Mouse (Mus musculus) midbrain, embryonic 15.5 days (tissue): Measurements from ENCODE around the gene Sap30l. TPM values are rescaled to one million over a fixed set of nuclear protein-coding genes. Genes with fewer than 3 reads are reported as not detected.

Source experiments
- ATAC-seq: fragments of 200-750 bp; cut with Nextera tagmentation; replicated peaks from 2 replicates; pipeline ENCODE4 v1.8.0; 2017; ENCODE audit warnings: moderate TSS enrichment
- H3K27ac ChIP-seq: fragments of 300-500 bp; sonication (generic); 2 replicates; pipeline ENCODE4 v1.5.1; 2015; ENCODE audit warnings: mild to moderate bottlenecking, inconsistent platforms
- H3K27me3 ChIP-seq: fragments of 300-500 bp; sonication (generic); replicated peaks from 2 replicates; pipeline ENCODE4 v1.6.1; 2015; ENCODE audit warnings: inconsistent platforms
- H3K36me3 ChIP-seq: fragments of 300-500 bp; sonication (generic); replicated peaks from 2 replicates; pipeline ENCODE4 v1.6.1; 2015; ENCODE audit warnings: inconsistent platforms
- H3K4me1 ChIP-seq: fragments of 300-500 bp; sonication (generic); 2 replicates; pipeline ENCODE4 v1.6.1; 2015; ENCODE audit warnings: inconsistent platforms
- H3K4me2 ChIP-seq: fragments of 300-500 bp; sonication (generic); 2 replicates; pipeline ENCODE4 v1.6.1; 2015; ENCODE audit warnings: inconsistent platforms, mild to moderate bottlenecking, moderate library complexity
- H3K4me3 ChIP-seq: fragments of 300-500 bp; sonication (generic); 2 replicates; pipeline ENCODE4 v1.5.1; 2015; ENCODE audit warnings: mild to moderate bottlenecking, inconsistent platforms
- H3K9ac ChIP-seq: fragments of 300-500 bp; sonication (generic); 2 replicates; pipeline ENCODE4 v1.6.1; 2015; ENCODE audit warnings: mild to moderate bottlenecking, inconsistent platforms
- H3K9me3 ChIP-seq: fragments of 300-500 bp; sonication (generic); 2 replicates; pipeline ENCODE4 v1.6.1; 2016; ENCODE audit warnings: inconsistent platforms
- WGBS: fragments of 180-500 bp; shearing (Covaris S2); methylation state at CpG from one replicate; pipeline ENCODE4 v1.1.7; 2015; ENCODE audit warnings: mixed read lengths; 5-methylcytosine and 5-hydroxymethylcytosine counted together
- polyA plus RNA-seq: library from polyadenylated mRNA; unstranded; fragments of >200 nt; fragmentation: Nextera tagmentation; extraction: Ambion mirVana; gene quantifications from 2 replicates; pipeline ENCODE4 v1.2.1, GENCODE M21; 2015

Gene Sap30l
- polyA plus RNA-seq = 9.3 and 11.6 TPM in 2 replicates

DNA sequence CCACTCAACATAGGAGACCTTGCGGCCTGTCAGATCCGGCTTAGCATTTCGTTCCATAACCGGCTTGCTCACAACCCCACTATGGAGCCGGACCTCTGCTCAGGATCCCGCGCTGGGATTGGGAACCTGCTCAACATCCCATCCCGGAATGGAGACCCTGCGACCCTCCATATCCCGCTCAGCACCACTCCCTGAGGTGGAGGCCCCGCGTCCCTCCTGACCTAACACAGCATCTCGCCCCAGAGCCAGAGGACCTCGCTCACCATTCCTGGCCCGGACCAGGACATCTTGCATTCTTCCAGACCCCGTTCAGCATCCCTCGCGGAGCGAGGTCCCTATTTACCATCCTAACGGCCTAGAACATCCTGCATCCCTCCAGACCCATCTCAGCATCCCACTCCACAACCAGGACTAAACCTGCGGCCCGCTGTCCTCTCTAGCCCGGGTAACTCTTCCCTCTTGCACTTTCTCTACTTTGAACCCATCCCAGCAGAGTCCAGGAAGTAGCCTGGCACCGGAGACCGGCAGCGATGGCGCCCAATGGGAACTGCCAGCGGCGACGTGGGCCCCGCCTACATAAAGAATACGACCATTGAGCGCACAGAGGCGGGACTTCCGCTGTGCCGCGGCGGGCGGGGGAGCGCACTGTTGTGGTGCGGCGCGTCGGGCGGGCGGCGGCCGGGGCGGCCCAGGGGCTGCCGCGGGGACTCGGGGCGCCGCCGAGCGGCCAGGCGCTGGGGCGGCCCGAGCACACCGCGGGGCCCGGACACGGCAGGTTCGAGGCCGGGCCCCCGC lies at the start of gene Sap30l:
TSS of gene Sap30l (plus strand) at position 667 of the 795 bp plus-strand sequence.
- Histone ChIP-seq H3K4me1 (peaks cover 24% of the 10 kb centered on the region), H3K36me3 (no peaks in the 10 kb centered on the region), H3K4me2 (peak within 1 kb of the TSS; percentile 97), H3K9me3 (no peaks in the 10 kb centered on the region), H3K4me3 (peak within 1 kb of the TSS; percentile 93), H3K27ac (peak within 1 kb of the TSS; percentile 62), H3K9ac (peak within 1 kb of the TSS; percentile 81), H3K27me3 (no peaks in the 10 kb centered on the region)
- WGBS = under 1% methylated on average over 63 of the region's 66 CpGs
- ATAC-seq = peak; percentile 98

DNA sequence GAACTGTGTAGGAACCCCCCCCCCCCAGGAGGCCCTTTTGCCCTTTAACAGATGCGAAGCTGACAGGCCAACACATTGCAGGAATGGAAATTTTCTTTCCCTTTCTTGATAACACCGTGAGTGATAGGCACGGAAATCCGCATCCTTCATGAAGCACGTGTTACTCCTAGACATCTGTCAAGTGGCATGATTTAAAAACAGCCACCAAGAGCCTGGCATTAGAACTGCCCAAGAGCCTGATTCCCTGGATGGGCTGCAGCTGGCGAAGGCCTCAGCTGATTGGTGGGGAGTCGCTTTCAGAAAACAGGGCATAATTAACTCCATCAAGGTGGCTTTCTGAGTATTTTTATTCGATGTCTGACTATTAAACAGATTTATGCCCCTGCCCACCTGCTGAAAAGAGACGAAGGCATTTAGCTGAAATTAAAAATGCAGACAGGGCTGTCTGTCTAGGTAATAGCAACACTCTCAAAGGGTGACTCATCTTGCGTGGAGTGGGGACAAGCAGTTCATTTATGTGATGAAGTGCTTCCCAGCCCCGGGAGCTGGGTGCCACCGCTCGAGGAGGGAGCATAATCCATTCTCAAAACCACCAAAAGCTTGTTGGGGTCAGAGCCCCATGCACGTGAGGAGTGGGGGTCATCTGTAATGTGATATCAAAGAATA lies 47.8 kb upstream of the Sap30l start:
- H3K27me3 ChIP-seq = no peaks in the 10 kb centered on the region
- H3K4me3 ChIP-seq = no peak overlapping the region
- no peak overlapping the region for H3K27ac ChIP-seq
- WGBS = 52% methylated on average over 14 of the region's 14 CpGs
- H3K36me3 ChIP-seq = no peaks in the 10 kb centered on the region
- peak; percentile 41; the same call in 1 of the 2 replicates for ATAC-seq
- H3K9ac ChIP-seq = no peak overlapping the region
- no peak overlapping the region for H3K4me2 ChIP-seq
- 0 out of 2 replicates have a peak, but pooled peaks cover 10% of the 10 kb centered on the region for H3K4me1 ChIP-seq
- H3K9me3 ChIP-seq = no peaks in the 10 kb centered on the region

DNA sequence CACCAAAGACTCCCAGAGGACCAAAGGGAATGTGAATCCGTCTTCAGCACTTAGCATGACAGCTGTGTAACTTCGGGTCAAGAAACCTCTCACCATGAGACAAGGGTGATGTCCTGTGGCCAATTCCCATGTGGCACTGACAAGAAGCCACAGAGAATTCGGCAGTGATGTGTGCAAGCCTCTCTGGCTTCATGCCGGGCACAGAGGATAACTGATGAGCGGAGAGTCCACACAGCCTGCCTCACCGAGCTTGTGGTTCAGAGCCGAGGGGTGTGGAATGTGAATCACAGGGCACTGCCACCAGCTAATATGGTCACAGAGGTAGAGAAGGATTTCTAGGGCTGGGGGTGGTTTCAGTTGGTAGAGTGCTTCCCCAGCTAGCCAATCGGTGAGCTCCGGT lies 42.8 kb upstream of the Sap30l start:
- Histone ChIP-seq H3K36me3 (no peaks in the 10 kb centered on the region), H3K27me3 (no peaks in the 10 kb centered on the region), H3K27ac (no peak overlapping the region), H3K4me2 (no peak overlapping the region), H3K4me3 (no peak overlapping the region), H3K4me1 (peaks cover 12% of the 10 kb centered on the region), H3K9me3 (no peaks in the 10 kb centered on the region), H3K9ac (no peak overlapping the region)
- WGBS = 71% methylated on average over 9 of the region's 9 CpGs
- ATAC-seq = no peak

DNA sequence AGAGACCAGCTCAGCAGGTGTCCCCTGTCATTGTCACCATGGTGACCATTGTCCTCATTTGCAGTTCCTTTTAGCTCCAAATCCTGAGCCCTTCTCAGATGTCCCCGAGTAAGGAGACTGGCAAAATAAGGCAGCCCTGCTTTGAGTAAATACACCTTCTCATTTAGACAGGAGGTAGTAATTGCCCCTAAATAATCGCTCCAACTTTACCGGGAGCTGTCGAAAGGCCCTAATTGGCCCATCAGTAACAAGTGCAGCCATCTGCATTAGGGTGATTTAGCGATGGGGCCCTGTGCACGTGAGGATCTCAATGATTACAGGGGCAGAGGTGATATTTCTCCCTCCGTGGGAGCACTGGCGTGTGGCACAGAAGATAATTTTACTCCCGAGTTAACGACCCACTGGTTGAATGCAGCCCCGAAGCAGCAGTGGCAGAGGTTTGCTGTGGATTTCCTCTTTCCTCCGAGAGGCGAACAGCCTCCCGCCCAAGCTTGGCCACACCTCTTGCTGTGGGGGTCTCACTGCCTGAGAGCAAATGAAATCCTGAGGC lies 40.9 kb upstream of the Sap30l start:
- WGBS = 11% methylated on average over 14 of the region's 14 CpGs
- no peak overlapping the region for H3K4me3 ChIP-seq
- H3K9me3 ChIP-seq = no peaks in the 10 kb centered on the region
- H3K27me3 ChIP-seq = no peaks in the 10 kb centered on the region
- ATAC-seq = peak; percentile 62
- H3K27ac ChIP-seq = 0 out of 2 replicates have a peak overlapping the region, but pooled peaks have one; percentile 51
- no peaks in the 10 kb centered on the region for H3K36me3 ChIP-seq
- H3K4me2 ChIP-seq = peak overlapping the region; percentile 24
- H3K9ac ChIP-seq = no peak overlapping the region
- H3K4me1 ChIP-seq = peaks cover 8% of the 10 kb centered on the region

DNA sequence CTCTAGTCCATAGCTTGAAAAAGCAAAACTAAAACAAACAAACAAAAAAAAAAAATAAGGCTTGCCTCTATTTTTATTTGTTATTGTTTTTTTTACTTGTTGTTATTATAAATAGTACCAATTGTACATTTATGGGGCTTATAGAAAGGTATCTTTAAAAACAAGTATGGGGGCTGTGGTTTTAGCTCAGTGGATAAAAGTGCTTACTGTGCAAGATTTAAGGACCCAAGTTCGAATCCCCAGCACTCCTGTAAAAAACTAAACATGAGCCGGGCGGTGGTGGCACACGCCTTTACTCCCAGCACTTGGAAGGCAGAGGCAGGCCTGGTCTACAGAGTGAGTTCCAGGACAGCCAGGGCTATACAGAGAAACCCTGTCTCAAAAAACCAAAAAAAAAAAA lies 40.1 kb upstream of the Sap30l start:
- Histone ChIP-seq H3K9me3 (no peaks in the 10 kb centered on the region), H3K4me2 (no peak overlapping the region), H3K36me3 (no peaks in the 10 kb centered on the region), H3K27ac (no peak overlapping the region), H3K9ac (no peak overlapping the region), H3K27me3 (no peaks in the 10 kb centered on the region), H3K4me1 (peaks cover 8% of the 10 kb centered on the region), H3K4me3 (no peak overlapping the region)
- WGBS = 96% methylated on average over 4 of the region's 4 CpGs
- no peak for ATAC-seq

DNA sequence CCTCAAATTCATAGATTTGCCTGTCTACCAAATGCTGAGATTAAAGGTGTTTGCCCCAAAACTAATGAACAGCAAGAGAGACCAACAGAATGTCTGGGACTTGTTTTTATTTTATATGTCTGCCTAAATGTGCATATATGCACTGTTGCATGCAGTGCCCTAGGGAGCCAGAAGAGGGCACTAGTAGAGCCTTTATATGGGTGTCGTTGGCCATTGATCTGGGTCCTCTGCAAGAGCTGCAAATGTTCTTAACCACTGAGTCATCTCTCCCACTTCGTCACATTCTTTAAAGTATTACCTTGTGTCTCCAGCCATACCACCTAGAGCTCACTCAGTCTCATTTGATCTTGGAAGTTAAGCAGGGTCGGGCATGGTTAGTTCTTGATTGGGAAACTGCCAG lies 37.3 kb upstream of the Sap30l start:
- no peak for ATAC-seq
- WGBS = 86% methylated on average over 3 of the region's 3 CpGs
- no peaks in the 10 kb centered on the region for H3K27me3 ChIP-seq

DNA sequence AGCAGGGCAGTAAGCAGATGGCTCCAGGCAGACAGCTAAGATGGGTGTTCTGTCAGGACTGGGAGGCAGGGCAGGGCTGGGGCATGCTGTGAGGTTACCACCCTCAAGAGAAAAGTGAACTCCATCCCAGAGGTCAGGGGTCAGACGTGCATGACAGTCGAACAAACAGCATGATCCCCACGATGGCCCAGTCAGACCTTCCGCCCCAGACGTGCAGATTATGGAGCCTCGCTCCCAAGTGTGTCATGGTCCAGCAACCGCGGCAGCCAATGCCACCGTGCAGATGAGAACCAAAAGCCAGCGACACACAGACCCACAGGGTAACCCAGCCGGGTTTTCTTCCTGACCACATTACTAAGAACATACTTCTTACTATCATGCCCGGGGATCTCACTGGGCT lies 34.8 kb upstream of the Sap30l start:
- Histone ChIP-seq H3K4me2 (no peak overlapping the region), H3K36me3 (no peaks in the 10 kb centered on the region), H3K9ac (no peak overlapping the region), H3K9me3 (no peaks in the 10 kb centered on the region), H3K27ac (no peak overlapping the region), H3K4me3 (no peak overlapping the region), H3K4me1 (0 out of 2 replicates have a peak, but pooled peaks cover 6% of the 10 kb centered on the region), H3K27me3 (no peaks in the 10 kb centered on the region; the same call in 1 of the 2 replicates)
- WGBS = 24% methylated on average over 12 of the region's 12 CpGs
- ATAC-seq = no peak

More for the DNA sequence above, 37.3 kb upstream of the Sap30l start:
- no peak overlapping the region for H3K27ac ChIP-seq
- H3K4me3 ChIP-seq = no peak overlapping the region
- no peak overlapping the region for H3K9ac ChIP-seq
- peaks cover 14% of the 10 kb centered on the region for H3K4me1 ChIP-seq
- no peak overlapping the region for H3K4me2 ChIP-seq
- H3K9me3 ChIP-seq = no peaks in the 10 kb centered on the region
- no peaks in the 10 kb centered on the region for H3K36me3 ChIP-seq

DNA sequence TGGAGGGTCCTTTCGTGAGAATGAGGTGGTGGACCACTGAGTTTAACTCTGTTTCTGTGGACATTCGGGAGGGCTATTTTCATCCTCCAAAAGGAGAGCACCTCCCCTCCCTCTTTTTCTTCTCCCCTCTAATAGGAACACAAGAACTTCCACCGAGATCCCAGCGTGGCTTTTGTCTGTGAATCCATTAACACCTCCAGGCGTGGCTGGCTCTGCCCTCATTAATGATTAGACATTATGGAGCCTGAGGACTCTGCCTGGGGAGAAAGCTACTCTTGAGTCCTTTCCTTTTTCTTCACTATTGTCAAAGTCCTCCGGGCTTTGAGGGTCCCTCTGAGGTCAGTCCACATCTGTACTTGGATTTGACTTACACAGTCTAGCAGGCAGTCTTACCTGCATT lies 34.3 kb upstream of the Sap30l start:
- Histone ChIP-seq H3K27ac (no peak overlapping the region), H3K4me2 (no peak overlapping the region), H3K4me1 (0 out of 2 replicates have a peak, but pooled peaks cover 6% of the 10 kb centered on the region), H3K36me3 (no peaks in the 10 kb centered on the region), H3K27me3 (no peaks in the 10 kb centered on the region; the same call in 1 of the 2 replicates), H3K9me3 (no peaks in the 10 kb centered on the region), H3K9ac (no peak overlapping the region), H3K4me3 (no peak overlapping the region)
- ATAC-seq = no peak
- 27% methylated on average over 6 of the region's 6 CpGs for WGBS

DNA sequence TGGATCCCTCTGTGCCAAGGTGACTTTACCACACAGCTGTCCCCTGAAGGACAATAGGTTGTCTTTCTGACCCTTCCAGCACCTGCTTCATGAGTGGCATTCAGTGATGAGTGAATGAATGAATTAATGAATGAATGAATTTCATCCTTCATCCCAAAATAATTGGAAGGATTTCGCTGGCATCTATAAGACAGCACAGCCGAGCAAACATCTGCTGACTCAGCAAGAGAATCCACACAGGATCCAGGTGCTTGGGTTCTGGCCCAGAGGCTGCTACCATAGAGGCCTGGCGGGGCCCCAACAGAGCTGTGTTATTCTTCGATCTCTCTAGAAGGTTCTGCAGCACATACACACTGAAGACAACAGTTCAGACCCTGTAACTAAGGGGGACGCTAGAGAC lies 30.7 kb upstream of the Sap30l start:
- no peaks in the 10 kb centered on the region; the same call in 1 of the 2 replicates for H3K27me3 ChIP-seq
- no peaks in the 10 kb centered on the region for H3K36me3 ChIP-seq
- H3K27ac ChIP-seq = no peak overlapping the region
- no peak overlapping the region for H3K9ac ChIP-seq
- no peaks in the 10 kb centered on the region for H3K9me3 ChIP-seq
- WGBS = 90% methylated on average over 5 of the region's 5 CpGs
- no peak overlapping the region for H3K4me3 ChIP-seq
- no peak overlapping the region for H3K4me2 ChIP-seq
- H3K4me1 ChIP-seq = peaks cover 21% of the 10 kb centered on the region
- no peak for ATAC-seq

DNA sequence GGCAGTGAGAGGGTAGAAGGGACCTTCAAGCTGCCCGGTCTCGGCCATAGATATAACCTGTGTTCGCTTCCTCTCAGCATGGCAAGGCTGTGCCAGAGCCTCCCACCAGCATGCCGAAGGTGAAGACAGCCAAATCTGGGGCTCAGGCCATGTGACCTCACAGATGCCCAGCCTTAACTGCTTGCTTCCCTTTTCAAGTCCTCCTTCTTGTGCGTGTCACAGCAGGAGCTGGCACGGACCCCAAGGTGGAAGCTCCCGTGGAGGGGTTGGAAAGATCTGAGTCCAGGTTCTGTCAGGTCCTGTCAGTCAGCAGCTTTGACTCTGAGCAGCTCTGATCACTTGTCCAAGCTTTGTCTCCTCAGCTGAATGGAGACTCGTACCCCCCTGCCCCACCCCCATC lies 29.8 kb upstream of the Sap30l start:
- peaks cover 22% of the 10 kb centered on the region for H3K4me1 ChIP-seq
- H3K4me3 ChIP-seq = no peak overlapping the region
- H3K27ac ChIP-seq = no peak overlapping the region
- WGBS = 90% methylated on average over 8 of the region's 8 CpGs
- no peak overlapping the region for H3K4me2 ChIP-seq
- no peaks in the 10 kb centered on the region for H3K9me3 ChIP-seq
- H3K9ac ChIP-seq = no peak overlapping the region
- ATAC-seq = no peak
- no peaks in the 10 kb centered on the region for H3K36me3 ChIP-seq
- no peaks in the 10 kb centered on the region; the same call in 1 of the 2 replicates for H3K27me3 ChIP-seq

DNA sequence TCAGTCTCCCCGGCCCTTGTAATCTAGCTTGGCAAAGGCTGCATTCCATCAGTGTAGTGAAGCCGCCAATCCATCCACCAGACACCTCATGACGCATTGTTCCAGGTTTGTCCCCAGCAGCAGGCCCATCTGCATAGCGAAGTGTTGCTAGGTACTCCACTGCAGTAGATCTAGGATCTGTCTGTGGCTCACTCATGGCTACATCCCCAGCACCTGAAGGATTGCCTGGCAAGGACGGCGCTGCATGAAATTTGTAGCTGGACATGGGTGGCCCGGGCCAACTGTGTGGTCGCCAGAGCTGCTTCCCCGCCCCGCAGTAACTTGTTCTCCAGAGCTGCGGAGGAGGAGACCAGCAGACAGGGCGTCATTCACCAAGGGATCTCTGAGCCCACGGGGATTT lies 28.0 kb upstream of the Sap30l start:
- Histone ChIP-seq H3K4me2 (no peak overlapping the region), H3K4me1 (peaks cover 18% of the 10 kb centered on the region), H3K27me3 (no peaks in the 10 kb centered on the region; the same call in 1 of the 2 replicates), H3K9ac (no peak overlapping the region), H3K27ac (peak overlapping the region; percentile 51), H3K36me3 (no peaks in the 10 kb centered on the region), H3K9me3 (no peaks in the 10 kb centered on the region), H3K4me3 (no peak overlapping the region)
- WGBS = 15% methylated on average over 13 of the region's 13 CpGs
- peak; percentile 25; the same call in 1 of the 2 replicates for ATAC-seq

DNA sequence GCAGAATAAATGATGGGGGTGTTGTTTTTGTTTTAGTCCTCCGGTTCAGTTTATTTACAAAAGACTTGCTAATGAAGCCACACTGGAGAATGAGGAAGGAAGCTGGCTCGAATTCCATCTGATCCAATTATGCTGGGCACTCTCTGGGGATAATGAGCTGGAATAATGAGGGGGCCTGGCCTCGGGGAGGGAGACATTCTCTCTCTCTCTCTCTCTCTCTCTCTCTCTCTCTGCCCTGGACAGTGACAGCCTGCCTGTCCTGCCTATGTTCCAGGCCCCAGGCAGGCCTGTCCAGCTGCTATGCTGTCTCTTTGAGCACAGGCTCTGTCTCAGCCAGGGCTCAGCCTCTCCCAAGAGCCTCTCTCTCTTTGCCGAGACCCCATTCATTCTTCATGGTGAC lies 27.5 kb upstream of the Sap30l start:
- Histone ChIP-seq H3K27me3 (no peaks in the 10 kb centered on the region; the same call in 1 of the 2 replicates), H3K9ac (no peak overlapping the region), H3K4me3 (no peak overlapping the region), H3K27ac (peak overlapping the region; percentile 51), H3K4me2 (no peak overlapping the region), H3K36me3 (no peaks in the 10 kb centered on the region), H3K4me1 (peaks cover 18% of the 10 kb centered on the region), H3K9me3 (no peaks in the 10 kb centered on the region)
- peak; percentile 64 for ATAC-seq
- 4% methylated on average over 4 of the region's 4 CpGs for WGBS
